Mouse (Mus musculus) olfactory bulb, adult 2 months (tissue): ENCODE data around the gene Sacs. TPM values are rescaled to one million over a fixed set of nuclear protein-coding genes. Genes with fewer than 3 reads are reported as not detected.

ENCODE experiments used
- H3K27ac ChIP-seq: fragments of 200-500 bp; 2 replicates; pipeline ENCODE4 v1.5.1; 2012; ENCODE audit warnings: low read depth, low read length; ENCODE audit not compliant: insufficient read depth
- H3K4me1 ChIP-seq: fragments of 200-500 bp; 2 replicates; pipeline ENCODE4 v1.6.1; 2012; ENCODE audit warnings: low read length; ENCODE audit not compliant: control insufficient read depth, insufficient read depth
- H3K4me3 ChIP-seq: fragments of 200-500 bp; 2 replicates; pipeline ENCODE4 v1.5.1; 2012; ENCODE audit warnings: mild to moderate bottlenecking, low read depth, low read length, moderate library complexity; ENCODE audit not compliant: insufficient read depth
- CTCF ChIP-seq: fragments of 200-500 bp; IDR thresholded peaks from 2 replicates; pipeline ENCODE4 v1.5.1; 2012; ENCODE audit warnings: low read depth, mild to moderate bottlenecking, low read length, moderate library complexity; ENCODE audit not compliant: insufficient read depth
- POLR2A ChIP-seq: fragments of 200-500 bp; IDR thresholded peaks from 2 replicates; pipeline ENCODE4 v1.6.1; 2012; ENCODE audit warnings: mild to moderate bottlenecking, low read depth, low read length, moderate library complexity; ENCODE audit not compliant: insufficient read depth
- WGBS: fragments of 180-500 bp; shearing (Covaris S2); methylation state at CpG from one replicate; pipeline ENCODE4 v1.1.7; 2018; 5-methylcytosine and 5-hydroxymethylcytosine counted together
- polyA plus RNA-seq: library from polyadenylated mRNA; stranded (reverse); fragments of >200 nt; gene quantifications from 2 replicates; pipeline ENCODE4 v1.2.4, GENCODE M21; 2012; ENCODE audit warnings: low replicate concordance; ENCODE audit not compliant: missing spikeins, insufficient read depth, insufficient read length

The Sacs gene
- polyA plus RNA-seq, 1 experiment = not detected

GRCm38 (mm10) chr14:61173229-61173628, 35.0 kb downstream of the Sacs start:
- peak overlapping the region; percentile 27 for H3K27ac ChIP-seq
- H3K4me3 ChIP-seq = peak overlapping the region; percentile 94
- TF ChIP-seq POLR2A = peak; percentile 3; the same call in 1 of the 2 replicates
- TF ChIP-seq CTCF = peak; percentile 31; the same call in 1 of the 2 replicates
- under 1% methylated on average over 37 of the region's 37 CpGs for WGBS
- H3K4me1 ChIP-seq = peaks cover 7% of the 10 kb centered on the region; the same call in 1 of the 2 replicates

GRCm38 (mm10) chr14:61191904-61192303, 53.6 kb downstream of the Sacs start:
- H3K27ac ChIP-seq = no peak overlapping the region
- no peaks in the 10 kb centered on the region for H3K4me1 ChIP-seq
- TF ChIP-seq CTCF (no peak), POLR2A (no peak)
- no peak overlapping the region for H3K4me3 ChIP-seq
- 89% methylated on average over 7 of the region's 7 CpGs for WGBS

GRCm38 (mm10) chr14:61192326-61192725, 54.1 kb downstream of the Sacs start:
- 85% methylated on average over 10 of the region's 10 CpGs for WGBS
- TF ChIP-seq CTCF (no peak), POLR2A (no peak)
- Histone ChIP-seq H3K4me1 (no peaks in the 10 kb centered on the region), H3K27ac (no peak overlapping the region), H3K4me3 (no peak overlapping the region)

- Histone ChIP-seq H3K4me1 (no peaks in the 10 kb centered on the region), H3K4me3 (no peak overlapping the region), H3K27ac (no peak overlapping the region)
- TF ChIP-seq POLR2A = no peak
- TF ChIP-seq CTCF = no peak
- 78% methylated on average over 4 of the region's 4 CpGs for WGBS
Measured at GRCm38 (mm10) chr14:61194416-61194815, 56.2 kb downstream of the Sacs start.

- TF ChIP-seq POLR2A (no peak), CTCF (no peak)
- 92% methylated on average over 5 of the region's 5 CpGs for WGBS
- H3K27ac ChIP-seq = no peak overlapping the region
- H3K4me1 ChIP-seq = no peaks in the 10 kb centered on the region
- no peak overlapping the region for H3K4me3 ChIP-seq
Measured at GRCm38 (mm10) chr14:61210111-61210510, 71.9 kb downstream of the Sacs start.

- 98% methylated on average over 6 of the region's 6 CpGs for WGBS
- TF ChIP-seq POLR2A = no peak
- no peak for TF ChIP-seq CTCF
Measured at GRCm38 (mm10) chr14:61211754-61212153, 73.5 kb downstream of the Sacs start.

GRCm38 (mm10) chr14:61221166-61221565, 82.9 kb downstream of the Sacs start:
- TF ChIP-seq POLR2A = no peak
- no peak for TF ChIP-seq CTCF
- 83% methylated on average over 5 of the region's 5 CpGs for WGBS
- peaks cover 4% of the 10 kb centered on the region; the same call in 1 of the 2 replicates for H3K4me1 ChIP-seq
- no peak overlapping the region for H3K4me3 ChIP-seq
- H3K27ac ChIP-seq = no peak overlapping the region

More at GRCm38 (mm10) chr14:61211754-61212153, 73.5 kb downstream of the Sacs start:
- H3K4me1 ChIP-seq = no peaks in the 10 kb centered on the region
- H3K4me3 ChIP-seq = no peak overlapping the region
- H3K27ac ChIP-seq = no peak overlapping the region

- Histone ChIP-seq H3K27ac (no peak overlapping the region), H3K4me3 (no peak overlapping the region), H3K4me1 (peaks cover 4% of the 10 kb centered on the region; the same call in 1 of the 2 replicates)
- TF ChIP-seq CTCF = no peak
- TF ChIP-seq POLR2A = no peak
- WGBS = 60% methylated on average over 6 of the region's 6 CpGs
Measured at GRCm38 (mm10) chr14:61222506-61222905, 84.2 kb downstream of the Sacs start.

- TF ChIP-seq CTCF (no peak), POLR2A (no peak)
- WGBS = 65% methylated on average over 4 of the region's 4 CpGs
- Histone ChIP-seq H3K4me3 (no peak overlapping the region), H3K4me1 (peaks cover 4% of the 10 kb centered on the region; the same call in 1 of the 2 replicates), H3K27ac (no peak overlapping the region)
Measured at GRCm38 (mm10) chr14:61223740-61224139, 85.5 kb downstream of the Sacs start.

GRCm38 (mm10) chr14:61224387-61225077, 86.3 kb downstream of the Sacs start:
- H3K27ac ChIP-seq = no peak overlapping the region
- TF ChIP-seq POLR2A (no peak), CTCF (no peak)
- H3K4me3 ChIP-seq = no peak overlapping the region
- peaks cover 4% of the 10 kb centered on the region; the same call in 1 of the 2 replicates for H3K4me1 ChIP-seq
- 81% methylated on average over 5 of the region's 5 CpGs for WGBS
